Mouse (Mus musculus) erythroblast, embryonic 14.5 days (primary cell): ENCODE measurements around the gene Hoxa9.

Source experiments
- GATA1 ChIP-seq: IDR thresholded peaks from 2 replicates; pipeline ENCODE4 v1.6.1; 2012; ENCODE audit warnings: low read length, inconsistent platforms, mixed read lengths
- TAL1 ChIP-seq: IDR thresholded peaks from 3 replicates; pipeline ENCODE4 v1.6.1; 2012; ENCODE audit warnings: low read length, inconsistent platforms, mixed read lengths

DNA sequence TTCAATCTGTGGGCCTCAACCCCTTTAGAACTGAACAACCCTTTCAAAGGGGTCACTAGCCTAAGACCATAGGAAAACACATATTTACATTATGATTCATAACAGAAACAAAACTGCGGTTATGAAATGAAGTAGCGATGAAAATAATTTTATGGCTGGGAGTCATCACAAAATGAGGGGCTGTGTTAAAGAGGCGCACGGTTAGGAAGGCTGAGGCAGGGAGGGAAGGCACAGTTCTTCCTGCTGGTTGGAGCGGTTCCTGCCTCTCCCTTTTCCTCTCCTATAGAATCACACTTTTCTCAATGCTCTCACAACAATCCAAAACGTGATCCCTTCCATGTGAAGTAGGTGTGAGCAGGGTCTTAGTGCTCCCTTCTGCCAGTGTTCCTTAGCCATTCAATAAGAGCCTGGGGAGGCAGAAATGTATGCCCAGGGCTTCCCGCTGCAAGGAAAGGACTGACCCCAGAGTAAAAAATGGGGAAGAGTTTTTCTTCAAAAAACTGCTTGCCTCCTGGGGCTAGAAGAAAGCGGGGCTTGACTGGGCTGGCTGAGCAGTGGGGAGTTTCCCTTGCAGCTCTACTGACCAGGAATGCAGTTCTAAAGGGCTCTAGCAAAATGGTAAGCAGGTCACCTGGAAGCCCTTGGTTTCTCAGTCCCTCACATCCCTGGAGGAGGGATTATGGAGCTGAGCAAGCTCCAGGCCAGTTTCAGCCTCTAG lies 44.8 kb upstream of the Hoxa9 start:
- TF ChIP-seq GATA1 (no peak), TAL1 (no peak)
